In the genomic region with DNA sequence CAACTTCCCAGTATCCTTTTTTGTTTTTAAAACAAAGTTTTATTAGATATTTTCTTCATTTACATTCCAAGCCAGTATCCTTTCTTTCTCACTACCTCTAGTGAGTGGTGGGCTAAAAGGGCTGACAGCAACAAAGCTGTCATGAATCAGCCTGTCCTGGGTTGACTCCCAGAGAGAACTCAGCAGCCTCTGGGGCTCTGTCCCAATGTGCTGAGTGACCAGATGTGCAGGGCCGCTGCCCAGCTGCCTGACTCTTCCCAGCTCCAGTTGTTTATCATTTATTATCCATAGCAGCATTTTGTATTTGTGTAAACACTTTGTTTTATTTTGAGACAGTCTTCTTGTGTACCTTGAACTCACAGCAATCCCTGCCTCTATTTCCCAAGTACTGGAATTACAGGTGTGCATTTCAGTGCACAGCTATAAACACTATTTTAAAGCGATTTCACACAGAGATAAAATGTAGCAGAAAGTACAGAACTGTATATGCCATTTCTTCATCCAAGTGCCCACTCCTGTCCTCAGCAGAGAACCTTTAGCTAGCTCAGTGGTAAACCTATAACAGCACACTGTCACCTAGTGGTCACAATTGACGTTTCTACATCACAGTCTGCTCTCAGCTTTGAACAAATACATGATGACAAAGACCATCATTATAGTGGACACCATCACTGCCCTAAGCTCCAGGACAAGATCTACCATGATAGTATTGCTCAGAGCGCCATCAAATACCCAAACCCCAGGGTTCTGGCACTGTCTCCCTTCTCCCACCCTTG, we compare ENCODE assay signal across 1 mouse cellular context.
A peak's percentile ranks its signal among the peaks of the same experiment; 100 is the strongest.
TF ChIP-seq lines count a peak whose summit lies in the region.

No protein-coding gene starts in this region.

TF ChIP-seq in CH12.LX, 34 proteins besides CTCF, POLR2A, EP300 and RAD21 (continued from another document):
- no peak for TF ChIP-seq E2F4 (IDR thresholded peaks at IDR 0.05; ENCODE audit: insufficient replicate concordance, low read depth, low read length)
- TF ChIP-seq CHD2 (IDR thresholded peaks at IDR 0.05; ENCODE audit: low read length), result no peak
- TF ChIP-seq ZNF384 (IDR thresholded peaks at IDR 0.05; ENCODE audit: low read depth, low read length), result no peak; the same call in 1 of the 2 replicates
- TF ChIP-seq ZMIZ1 (IDR thresholded peaks at IDR 0.05; ENCODE audit: low read depth, low read length), result no peak
- TF ChIP-seq MAX (IDR thresholded peaks at IDR 0.05; ENCODE audit: low read length), result no peak
- TF ChIP-seq ZC3H11A (IDR thresholded peaks at IDR 0.05; ENCODE audit: low read depth, low read length), result peak; percentile 85
- no peak for TF ChIP-seq USF1 (IDR thresholded peaks at IDR 0.05; ENCODE audit: low read depth, low read length)
- no peak for TF ChIP-seq MXI1 (IDR thresholded peaks at IDR 0.05; ENCODE audit: low read depth, low read length)
- peak; percentile 61; the same call in 1 of the 2 replicates for TF ChIP-seq IRF4 (IDR thresholded peaks at IDR 0.05; ENCODE audit: low read depth, low read length)
- no peak for TF ChIP-seq MEF2A (IDR thresholded peaks at IDR 0.05; ENCODE audit: borderline replicate concordance, low read depth, low read length)
- TF ChIP-seq BHLHE40 (IDR thresholded peaks at IDR 0.05; ENCODE audit: low read depth, low read length), result no peak
- TF ChIP-seq ELF1 (IDR thresholded peaks at IDR 0.05; ENCODE audit: low read depth, low read length), result no peak
- no peak for TF ChIP-seq NRF1 (IDR thresholded peaks at IDR 0.05; ENCODE audit: low read depth, low read length)
- peak; percentile 29; the same call in 1 of the 2 replicates for TF ChIP-seq NELFE (IDR thresholded peaks at IDR 0.05; ENCODE audit: low read depth, low read length)
- no peak for TF ChIP-seq TCF12 (IDR thresholded peaks at IDR 0.05; ENCODE audit: low read depth, low read length)
- no peak for TF ChIP-seq RCOR1 (conservative IDR thresholded peaks at IDR 0.05; ENCODE audit: low read depth, low read length)
- no peak for TF ChIP-seq TBP (conservative IDR thresholded peaks at IDR 0.05; ENCODE audit: low read depth, low read length)
